Mouse (Mus musculus) limb, embryonic 12.5 days (tissue): ENCODE results near the gene Pced1b. TPM values are rescaled to one million over a fixed set of nuclear protein-coding genes. Genes with fewer than 3 reads are reported as not detected.

Experiments used
- ATAC-seq: fragments of 200-750 bp; cut with Nextera tagmentation; 2 replicates; pipeline ENCODE4 v1.8.0; 2017; ENCODE audit warnings: low read depth, moderate TSS enrichment; ENCODE audit not compliant: insufficient number of reproducible peaks, insufficient read depth, low FRiP score, low TSS enrichment
- H3K27ac ChIP-seq: fragments of 300-500 bp; sonication (generic); 2 replicates; pipeline ENCODE4 v1.5.1; 2016; ENCODE audit warnings: mild to moderate bottlenecking, moderate library complexity
- H3K27me3 ChIP-seq: fragments of 300-500 bp; sonication (generic); 2 replicates; pipeline ENCODE4 v1.6.1; 2016; ENCODE audit warnings: mild to moderate bottlenecking, moderate library complexity
- H3K36me3 ChIP-seq: fragments of 300-500 bp; sonication (generic); 2 replicates; pipeline ENCODE4 v1.6.1; 2016; ENCODE audit warnings: mild to moderate bottlenecking, moderate library complexity
- H3K4me1 ChIP-seq: fragments of 300-500 bp; sonication (generic); replicated peaks from 2 replicates; pipeline ENCODE4 v1.6.1; 2016
- H3K4me2 ChIP-seq: fragments of 300-500 bp; sonication (generic); 2 replicates; pipeline ENCODE4 v1.6.1; 2016; ENCODE audit warnings: mild to moderate bottlenecking, moderate library complexity
- H3K4me3 ChIP-seq: fragments of 300-500 bp; sonication (generic); replicated peaks from 2 replicates; pipeline ENCODE4 v1.5.1; 2016; ENCODE audit warnings: mild to moderate bottlenecking
- H3K9ac ChIP-seq: fragments of 300-500 bp; sonication (generic); replicated peaks from 2 replicates; pipeline ENCODE4 v1.6.1; 2016; ENCODE audit warnings: mild to moderate bottlenecking, moderate library complexity
- H3K9me3 ChIP-seq: fragments of 300-500 bp; sonication (generic); 2 replicates; pipeline ENCODE4 v1.6.1; 2016; ENCODE audit warnings: mild to moderate bottlenecking, moderate library complexity
- WGBS: fragments of 180-500 bp; shearing (Covaris S2); methylation state at CpG from one replicate; pipeline ENCODE4 v1.1.7; 2016; 5-methylcytosine and 5-hydroxymethylcytosine counted together
- polyA plus RNA-seq: library from polyadenylated mRNA; unstranded; fragments of >200 nt; fragmentation: Nextera tagmentation; extraction: Ambion mirVana; gene quantifications from 2 replicates; pipeline ENCODE4 v1.2.1, GENCODE M21; 2016

Gene Pced1b
- polyA plus RNA-seq, 1 experiment from 2014 or later, result 2.5 TPM

GRCm38 (mm10) chr15:97345917-97346316 is 99.0 kb downstream of the Pced1b start:
- Histone ChIP-seq H3K36me3 (no peaks in the 10 kb centered on the region), H3K4me1 (no peaks in the 10 kb centered on the region), H3K9me3 (peaks cover 1% of the 10 kb centered on the region; the same call in 1 of the 2 replicates), H3K9ac (no peak overlapping the region), H3K27ac (no peak overlapping the region), H3K27me3 (no peaks in the 10 kb centered on the region), H3K4me3 (no peak overlapping the region), H3K4me2 (no peak overlapping the region)
- WGBS, result 75% methylated on average over 6 of the region's 6 CpGs
- no peak for ATAC-seq

GRCm38 (mm10) chr15:97346413-97346812 is 99.5 kb downstream of the Pced1b start:
- H3K4me1 ChIP-seq, result no peaks in the 10 kb centered on the region
- no peak for ATAC-seq
- no peak overlapping the region for H3K4me2 ChIP-seq
- no peak overlapping the region for H3K4me3 ChIP-seq
- no peaks in the 10 kb centered on the region for H3K36me3 ChIP-seq
- H3K27ac ChIP-seq, result no peak overlapping the region
- no peaks in the 10 kb centered on the region for H3K27me3 ChIP-seq
- H3K9ac ChIP-seq, result no peak overlapping the region
- H3K9me3 ChIP-seq, result no peaks in the 10 kb centered on the region
- 88% methylated on average over 5 of the region's 5 CpGs for WGBS

GRCm38 (mm10) chr15:97346897-97347296 is 100.0 kb downstream of the Pced1b start:
- no peak for ATAC-seq
- H3K27me3 ChIP-seq, result no peaks in the 10 kb centered on the region
- 88% methylated on average over 4 of the region's 4 CpGs for WGBS

GRCm38 (mm10) chr15:97348566-97349315 is 101.8 kb downstream of the Pced1b start:
- Histone ChIP-seq H3K9ac (no peak overlapping the region), H3K9me3 (no peaks in the 10 kb centered on the region), H3K36me3 (no peaks in the 10 kb centered on the region), H3K4me2 (no peak overlapping the region), H3K4me3 (no peak overlapping the region), H3K27ac (no peak overlapping the region), H3K4me1 (no peaks in the 10 kb centered on the region), H3K27me3 (no peaks in the 10 kb centered on the region)
- WGBS, result 65% methylated on average over 24 of the region's 24 CpGs
- ATAC-seq, result no peak

More at GRCm38 (mm10) chr15:97346897-97347296, 100.0 kb downstream of the Pced1b start:
- Histone ChIP-seq H3K36me3 (no peaks in the 10 kb centered on the region), H3K9ac (no peak overlapping the region), H3K4me3 (no peak overlapping the region), H3K27ac (no peak overlapping the region), H3K9me3 (no peaks in the 10 kb centered on the region), H3K4me2 (no peak overlapping the region), H3K4me1 (no peaks in the 10 kb centered on the region)

- H3K27ac ChIP-seq, result no peak overlapping the region
- no peak overlapping the region for H3K4me2 ChIP-seq
- no peak overlapping the region for H3K9ac ChIP-seq
- H3K4me1 ChIP-seq, result no peaks in the 10 kb centered on the region
- H3K36me3 ChIP-seq, result no peaks in the 10 kb centered on the region
- H3K9me3 ChIP-seq, result no peaks in the 10 kb centered on the region
- H3K27me3 ChIP-seq, result no peaks in the 10 kb centered on the region
- H3K4me3 ChIP-seq, result no peak overlapping the region
- no peak for ATAC-seq
- 85% methylated on average over 4 of the region's 4 CpGs for WGBS
Measured at GRCm38 (mm10) chr15:97350528-97350927, 103.6 kb downstream of the Pced1b start.

- Histone ChIP-seq H3K27ac (no peak overlapping the region), H3K27me3 (no peaks in the 10 kb centered on the region), H3K4me2 (no peak overlapping the region), H3K4me3 (no peak overlapping the region), H3K4me1 (no peaks in the 10 kb centered on the region), H3K36me3 (no peaks in the 10 kb centered on the region), H3K9ac (no peak overlapping the region), H3K9me3 (no peaks in the 10 kb centered on the region)
- 68% methylated on average over 8 of the region's 8 CpGs for WGBS
- ATAC-seq, result no peak
Measured at GRCm38 (mm10) chr15:97351016-97351415, 104.1 kb downstream of the Pced1b start.

- no peak overlapping the region for H3K4me2 ChIP-seq
- 88% methylated on average over 5 of the region's 5 CpGs for WGBS
- no peak for ATAC-seq
- no peaks in the 10 kb centered on the region for H3K4me1 ChIP-seq
- H3K27ac ChIP-seq, result no peak overlapping the region
- H3K36me3 ChIP-seq, result no peaks in the 10 kb centered on the region
- no peak overlapping the region for H3K9ac ChIP-seq
- H3K4me3 ChIP-seq, result no peak overlapping the region
- H3K9me3 ChIP-seq, result no peaks in the 10 kb centered on the region
- no peaks in the 10 kb centered on the region for H3K27me3 ChIP-seq
Measured at GRCm38 (mm10) chr15:97351681-97352080, 104.8 kb downstream of the Pced1b start.

GRCm38 (mm10) chr15:97355676-97356303 is 108.9 kb downstream of the Pced1b start:
- no peak overlapping the region for H3K4me3 ChIP-seq
- H3K4me2 ChIP-seq, result no peak overlapping the region
- WGBS, result 80% methylated on average over 9 of the region's 9 CpGs
- no peaks in the 10 kb centered on the region for H3K4me1 ChIP-seq
- no peak for ATAC-seq
- no peaks in the 10 kb centered on the region for H3K9me3 ChIP-seq
- H3K9ac ChIP-seq, result no peak overlapping the region
- no peaks in the 10 kb centered on the region for H3K36me3 ChIP-seq
- no peak overlapping the region for H3K27ac ChIP-seq
- H3K27me3 ChIP-seq, result no peaks in the 10 kb centered on the region

- H3K4me3 ChIP-seq, result no peak overlapping the region
- H3K9me3 ChIP-seq, result no peaks in the 10 kb centered on the region
- no peak for ATAC-seq
- 97% methylated on average over 1 of the region's 1 CpGs for WGBS
- no peaks in the 10 kb centered on the region for H3K27me3 ChIP-seq
- no peak overlapping the region for H3K4me2 ChIP-seq
- H3K36me3 ChIP-seq, result no peaks in the 10 kb centered on the region
- no peak overlapping the region for H3K27ac ChIP-seq
- H3K4me1 ChIP-seq, result no peaks in the 10 kb centered on the region
- no peak overlapping the region for H3K9ac ChIP-seq
Measured at GRCm38 (mm10) chr15:97357016-97357415, 110.1 kb downstream of the Pced1b start.

- H3K27ac ChIP-seq, result no peak overlapping the region
- ATAC-seq, result no peak
- H3K4me1 ChIP-seq, result no peaks in the 10 kb centered on the region
- no peak overlapping the region for H3K9ac ChIP-seq
- H3K9me3 ChIP-seq, result no peaks in the 10 kb centered on the region
- 80% methylated on average over 23 of the region's 23 CpGs for WGBS
- no peaks in the 10 kb centered on the region for H3K36me3 ChIP-seq
- no peak overlapping the region for H3K4me2 ChIP-seq
- H3K27me3 ChIP-seq, result no peaks in the 10 kb centered on the region
- H3K4me3 ChIP-seq, result no peak overlapping the region
Measured at GRCm38 (mm10) chr15:97360842-97361770, 114.2 kb downstream of the Pced1b start.

- no peaks in the 10 kb centered on the region for H3K4me1 ChIP-seq
- H3K27ac ChIP-seq, result no peak overlapping the region
- WGBS, result 65% methylated on average over 8 of the region's 8 CpGs
- no peak overlapping the region for H3K4me2 ChIP-seq
- no peak for ATAC-seq
- H3K4me3 ChIP-seq, result no peak overlapping the region
- H3K9me3 ChIP-seq, result no peaks in the 10 kb centered on the region
- H3K27me3 ChIP-seq, result no peaks in the 10 kb centered on the region
- H3K9ac ChIP-seq, result no peak overlapping the region
- H3K36me3 ChIP-seq, result no peaks in the 10 kb centered on the region
Measured at GRCm38 (mm10) chr15:97361771-97362171, 114.9 kb downstream of the Pced1b start.
